26 mouse cellular contexts compared by ENCODE assay signal in the genomic region with DNA sequence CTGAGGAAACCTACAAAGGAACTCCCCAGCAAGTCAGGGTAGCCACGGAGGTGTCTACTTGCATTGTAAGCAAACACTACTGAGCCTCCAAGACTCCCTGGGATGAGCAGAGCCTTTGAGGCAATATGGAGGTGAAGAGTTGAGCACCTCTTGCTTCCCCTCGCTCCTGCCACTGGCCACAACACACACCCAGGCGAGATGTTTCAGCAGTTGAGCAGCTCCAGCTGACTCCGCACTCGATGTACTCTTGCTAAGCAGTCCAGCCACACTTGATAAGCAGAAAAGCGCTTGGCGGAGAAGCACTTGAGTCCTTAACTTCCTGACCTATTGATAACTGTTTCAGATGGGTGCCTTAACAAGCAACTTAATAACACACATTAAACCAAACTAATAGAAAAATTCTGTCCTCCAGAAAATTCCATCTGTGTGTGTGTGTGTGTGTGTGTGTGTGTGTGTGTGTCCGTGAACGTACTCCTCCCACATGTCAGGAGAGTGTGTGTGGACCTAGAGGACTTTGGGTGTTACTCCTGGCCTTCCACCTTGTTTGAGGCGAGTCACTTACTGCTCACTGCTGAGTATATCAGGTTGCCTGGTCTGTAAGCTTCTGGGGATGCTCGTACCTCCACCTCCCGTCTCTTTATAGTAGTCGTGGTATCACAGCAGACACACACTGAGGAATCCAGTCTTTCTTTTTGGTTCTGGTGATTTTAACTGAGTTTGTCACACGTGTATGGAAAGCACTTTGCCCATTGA. TPM values are rescaled to one million over a fixed set of nuclear protein-coding genes. Genes with fewer than 3 reads are reported as not detected.
A peak's percentile ranks its signal among the peaks of the same experiment; 100 is the strongest.
DNase-seq lines count a peak whose midpoint lies in the region; ATAC-seq and TF ChIP-seq lines count a peak whose summit lies in the region.
"Had no signal": no experiment of that assay in that cellular context is flagged by ENCODE, and none has a peak within 500 bp of the region (broad histone marks: within the 10 kb centered on the region; RNA-seq: fewer than 3 reads in every experiment).

No protein-coding gene starts in this region.

- peak overlapping the region; percentile 8; the same call in 1 of the 2 replicates for H3K4me3 ChIP-seq in heart, embryonic 10.5 days
- H3K4me3 ChIP-seq in heart, adult 2 months: no peak overlapping the region
- no peak overlapping the region for H3K4me3 ChIP-seq in bone marrow, adult 2 months (replicated peaks; ENCODE audit: control insufficient read depth, low read depth, low read length)
- H3K4me3 ChIP-seq in limb, embryonic 11.5 days (ENCODE audit: low read depth, low read length): no peak overlapping the region
- no peak overlapping the region for H3K4me3 ChIP-seq in liver, embryonic 15.5 days (replicated peaks)
- H3K4me3 ChIP-seq: embryonic facial prominence, embryonic 12.5 days; forebrain, embryonic 15.5 days; hindbrain, embryonic 13.5 days; lung, embryonic 15.5 days; myocyte; neural tube, embryonic 13.5 days had no signal

- peaks cover 43% of the 10 kb centered on the region for H3K27me3 ChIP-seq in heart, embryonic 10.5 days (ENCODE audit: insufficient read depth, poor library complexity, severe bottlenecking)
- H3K27me3 ChIP-seq in heart, adult 2 months (ENCODE audit: control insufficient read depth, insufficient read depth, low read length): no peaks in the 10 kb centered on the region
- no peaks in the 10 kb centered on the region for H3K27me3 ChIP-seq in limb, embryonic 11.5 days (ENCODE audit: control insufficient read depth, insufficient read depth, low read length)
- H3K27me3 ChIP-seq in liver, embryonic 15.5 days: peaks cover 6% of the 10 kb centered on the region; the same call in 1 of the 2 replicates
- H3K27me3 ChIP-seq: embryonic facial prominence, embryonic 12.5 days; forebrain, embryonic 15.5 days; hindbrain, embryonic 13.5 days; lung, embryonic 15.5 days; neural tube, embryonic 13.5 days had no signal

- ATAC-seq in limb, embryonic 11.5 days (ENCODE audit: insufficient number of reproducible peaks, low FRiP score, low TSS enrichment, low read depth): no peak
- peak; percentile 19; the same call in 1 of the 2 replicates for ATAC-seq in liver, embryonic 15.5 days (ENCODE audit: insufficient read depth)
- ATAC-seq: CD4-positive, CD25-positive, alpha-beta regulatory T cell, adult 4 months; forebrain, embryonic 15.5 days; midbrain, embryonic 16.5 days had no signal

- H3K79me2 ChIP-seq in heart, adult 2 months (replicated peaks; ENCODE audit: control insufficient read depth, insufficient read depth, low read length): no peaks in the 10 kb centered on the region

- intact Hi-C loops in heart, adult 2 months (cut with DNase I): no loop called here

- peak overlapping the region; percentile 22; the same call in 1 of the 2 replicates for H3K27ac ChIP-seq in heart, embryonic 10.5 days
- H3K27ac ChIP-seq in heart, adult 2 months: no peak overlapping the region
- H3K27ac ChIP-seq in bone marrow, adult 2 months (ENCODE audit: control insufficient read depth, insufficient read depth, low read depth, low read length, poor library complexity): peak overlapping the region; percentile 54
- no peak overlapping the region for H3K27ac ChIP-seq in limb, embryonic 11.5 days (replicated peaks; ENCODE audit: low read depth, low read length)
- peak overlapping the region; percentile 82 for H3K27ac ChIP-seq in liver, embryonic 15.5 days (replicated peaks)
- H3K27ac ChIP-seq: embryonic facial prominence, embryonic 12.5 days; forebrain, embryonic 15.5 days; hindbrain, embryonic 13.5 days; lung, embryonic 15.5 days; neural tube, embryonic 13.5 days had no signal

- peak; percentile 81 for DNase-seq in heart, embryonic 10.5 days (ENCODE audit: low spot score)
- no peak for DNase-seq in heart, adult 2 months
- peak; percentile 20 for DNase-seq in limb, embryonic 11.5 days (ENCODE audit: low spot score)
- no peak for DNase-seq in kidney, postnatal 25 days
- DNase-seq in urinary bladder, postnatal 36 days (ENCODE audit: low spot score in 2 of 2): no peak
- DNase-seq in kidney, adult 9 months: no peak
- DNase-seq: adrenal gland, adult 2 months; cerebellum, adult 11-12 months; cerebellum, postnatal 14 days; gastrocnemius, postnatal 10 days; heart, postnatal 14 days; kidney, adult 11 months; kidney, postnatal 10 days; lung, postnatal 36 days; right cerebral cortex, postnatal 4 days; thymus, postnatal 36 days had no signal

- TF ChIP-seq CTCF in heart, adult 2 months (IDR thresholded peaks at IDR 0.05): no peak
- TF ChIP-seq CTCF in bone marrow, adult 2 months (IDR thresholded peaks at IDR 0.05; ENCODE audit: control insufficient read depth, insufficient read depth, low read length): no peak

- 38% methylated on average over 14 of the region's 14 CpGs for WGBS in heart, embryonic 10.5 days
- 51% methylated on average over 14 of the region's 14 CpGs for WGBS in heart, adult 2 months
- 63% methylated on average over 14 of the region's 14 CpGs for WGBS in bone marrow, adult 2 months
- WGBS in limb, embryonic 11.5 days: 73% methylated on average over 14 of the region's 14 CpGs
- WGBS in liver, embryonic 15.5 days (ENCODE audit: insufficient replicate concordance): 37% methylated on average over 14 of the region's 14 CpGs

- H3K4me1 ChIP-seq in heart, embryonic 10.5 days: peaks cover 25% of the 10 kb centered on the region
- no peaks in the 10 kb centered on the region for H3K4me1 ChIP-seq in heart, adult 2 months (ENCODE audit: control insufficient read depth, insufficient read depth, low read length)
- H3K4me1 ChIP-seq in bone marrow, adult 2 months (ENCODE audit: control insufficient read depth, insufficient read depth, low read length): peaks cover 4% of the 10 kb centered on the region
- no peaks in the 10 kb centered on the region for H3K4me1 ChIP-seq in limb, embryonic 11.5 days (ENCODE audit: control insufficient read depth, insufficient read depth, low read length)
- peaks cover 89% of the 10 kb centered on the region for H3K4me1 ChIP-seq in liver, embryonic 15.5 days (replicated peaks)
- H3K4me1 ChIP-seq: embryonic facial prominence, embryonic 12.5 days; forebrain, embryonic 15.5 days; hindbrain, embryonic 13.5 days; lung, embryonic 15.5 days; neural tube, embryonic 13.5 days had no signal

- no peak for TF ChIP-seq EP300 in heart, adult 2 months (IDR thresholded peaks at IDR 0.05; ENCODE audit: insufficient read depth, low read depth, low read length)

- no peak for TF ChIP-seq POLR2A in heart, adult 2 months (IDR thresholded peaks at IDR 0.05; ENCODE audit: insufficient read depth, low read depth, low read length)
- no peak for TF ChIP-seq POLR2A in bone marrow, adult 2 months (IDR thresholded peaks at IDR 0.05; ENCODE audit: borderline replicate concordance, control insufficient read depth, low read depth, low read length)

- H3K9ac ChIP-seq in heart, adult 2 months (ENCODE audit: low read depth, low read length): no peak overlapping the region
- H3K9ac ChIP-seq in limb, embryonic 11.5 days (ENCODE audit: low read length): no peak overlapping the region
- H3K9ac ChIP-seq in liver, embryonic 15.5 days: peak overlapping the region; percentile 16
- H3K9ac ChIP-seq: embryonic facial prominence, embryonic 12.5 days; forebrain, embryonic 15.5 days; hindbrain, embryonic 13.5 days; lung, embryonic 15.5 days; neural tube, embryonic 13.5 days had no signal

- no peaks in the 10 kb centered on the region for H3K36me3 ChIP-seq in heart, embryonic 10.5 days
- H3K36me3 ChIP-seq in heart, adult 2 months (ENCODE audit: control insufficient read depth, insufficient read depth, low read length): no peaks in the 10 kb centered on the region
- H3K36me3 ChIP-seq in limb, embryonic 11.5 days (ENCODE audit: control insufficient read depth, insufficient read depth, low read length): no peaks in the 10 kb centered on the region
- H3K36me3 ChIP-seq in liver, embryonic 15.5 days (replicated peaks): no peaks in the 10 kb centered on the region
- H3K36me3 ChIP-seq: embryonic facial prominence, embryonic 12.5 days; forebrain, embryonic 15.5 days; hindbrain, embryonic 13.5 days; lung, embryonic 15.5 days; neural tube, embryonic 13.5 days had no signal

- H3K4me2 ChIP-seq in limb, embryonic 11.5 days (ENCODE audit: low read depth, severe bottlenecking): no peak overlapping the region
- H3K4me2 ChIP-seq in liver, embryonic 15.5 days: peak overlapping the region; percentile 50
- H3K4me2 ChIP-seq: embryonic facial prominence, embryonic 12.5 days; forebrain, embryonic 15.5 days; hindbrain, embryonic 13.5 days; lung, embryonic 15.5 days; neural tube, embryonic 13.5 days had no signal

- H3K9me3 ChIP-seq in heart, embryonic 10.5 days: no peaks in the 10 kb centered on the region
- no peaks in the 10 kb centered on the region for H3K9me3 ChIP-seq in limb, embryonic 11.5 days (ENCODE audit: control insufficient read depth, low read length)
- no peaks in the 10 kb centered on the region for H3K9me3 ChIP-seq in liver, embryonic 15.5 days (replicated peaks)
- H3K9me3 ChIP-seq: embryonic facial prominence, embryonic 12.5 days; forebrain, embryonic 15.5 days; hindbrain, embryonic 13.5 days; lung, embryonic 15.5 days; neural tube, embryonic 13.5 days had no signal

RNA-seq across cellular contexts. Expression of gene Pdzd8, which starts 11.4 kb away (rescaled TPM):
- 9.0 and 10.8 TPM in 2 replicates for polyA plus RNA-seq in heart, embryonic 10.5 days (2016; fragmentation: Nextera tagmentation; extraction: Ambion mirVana)
- total RNA-seq in heart, adult 2 months (2021): 10 to 100 TPM; 23.1 to 26.3 TPM
- polyA plus RNA-seq in heart, adult 2 months (2012; rRNA removed): 3.6 and 6.7 TPM in 2 replicates
- polyA plus RNA-seq in bone marrow, adult 2 months (2011; ENCODE audit: insufficient read depth, insufficient read length, low replicate concordance, missing spikeins): 8.8 and 13.6 TPM in 2 replicates
- 16.6 and 17.6 TPM in 2 replicates for polyA plus RNA-seq in limb, embryonic 11.5 days (2014; fragmentation: Nextera tagmentation; extraction: Ambion mirVana)
- polyA plus RNA-seq in liver, embryonic 15.5 days (2015; fragmentation: Nextera tagmentation; extraction: Ambion mirVana): 3.7 and 4.0 TPM in 2 replicates

RNA-seq across cellular contexts. Expression of gene Rps12-ps3, which starts 34.9 kb away (rescaled TPM):
- polyA plus RNA-seq in heart, embryonic 10.5 days (2016; fragmentation: Nextera tagmentation; extraction: Ambion mirVana): 7.2 and 8.9 TPM in 2 replicates
- total RNA-seq in heart, adult 2 months (2021): 100 to 1,000 TPM; 251 to 301 TPM
- 728 and 927 TPM in 2 replicates for polyA plus RNA-seq in heart, adult 2 months (2012; rRNA removed)
- 1,301 and 2,446 TPM in 2 replicates for polyA plus RNA-seq in bone marrow, adult 2 months (2011; ENCODE audit: insufficient read depth, insufficient read length, low replicate concordance, missing spikeins)
- polyA plus RNA-seq in limb, embryonic 11.5 days (2014; fragmentation: Nextera tagmentation; extraction: Ambion mirVana): 12.4 and 27.5 TPM in 2 replicates
- 13.3 TPM in 1 of 2 replicates, not detected in the other for polyA plus RNA-seq in liver, embryonic 15.5 days (2015; fragmentation: Nextera tagmentation; extraction: Ambion mirVana)

Comparison
In these comparisons a context has a peak if more than half of its experiments do, and no peak if none do; other contexts are left out.
1. DNase-seq: peak in heart, embryonic 10.5 days (single experiment) and limb, embryonic 11.5 days (single experiment); none in heart, adult 2 months (0 of 2), kidney, postnatal 25 days (0 of 2), urinary bladder, postnatal 36 days (0 of 2) and kidney, adult 9 months (single experiment).
2. H3K27ac ChIP-seq: peak in heart, embryonic 10.5 days (single experiment), bone marrow, adult 2 months (single experiment) and liver, embryonic 15.5 days (single experiment); none in heart, adult 2 months (single experiment) and limb, embryonic 11.5 days (single experiment).
3. RNA of gene Rps12-ps3, which starts 34.9 kb away (polyA plus RNA-seq): 1,301 to 2,446 TPM in bone marrow, adult 2 months and 728 to 927 TPM in heart, adult 2 months; 13.3 TPM in liver, embryonic 15.5 days, 12.4 to 27.5 TPM in limb, embryonic 11.5 days and 7.2 to 8.9 TPM in heart, embryonic 10.5 days; every median in the first group is over 10 times any median in the second.